Mouse (Mus musculus) T-cell, adult 66 days (primary cell): Measurements from ENCODE around the gene 2510009E07Rik. TPM values are rescaled to one million over a fixed set of nuclear protein-coding genes. Genes with fewer than 3 reads are reported as not detected.

ENCODE experiments used
- total RNA-seq, 2 experiments: library from RNA; stranded (reverse); gene quantifications; 3 replicates in 1 of 2; 4 replicates in 1 of 2; pipeline ENCODE4 v1.2.4; 2023

Gene 2510009E07Rik
- total RNA-seq, result 10 to 100 TPM in 1 of 2 experiments, 1 to 10 TPM in 1; 7.8 to 13.0 TPM

GRCm38 (mm10) chr16:21694463-21695241 is at the start of gene 2510009E07Rik:
TSS of gene 2510009E07Rik (minus strand) at chr16:21694665.

Other genes with a start within 250 kb of the 2510009E07Rik start
- gene Ehhadh, start 93.1 kb upstream of the 2510009E07Rik start, total RNA-seq, result 1 to 10 TPM; 4.1 to 5.7 TPM
- under 1 TPM; 0.58 to 0.92 TPM for gene Map3k13, start 99.7 kb upstream of the 2510009E07Rik start, total RNA-seq